8 mouse cellular contexts compared by ENCODE assay signal in the genomic region with DNA sequence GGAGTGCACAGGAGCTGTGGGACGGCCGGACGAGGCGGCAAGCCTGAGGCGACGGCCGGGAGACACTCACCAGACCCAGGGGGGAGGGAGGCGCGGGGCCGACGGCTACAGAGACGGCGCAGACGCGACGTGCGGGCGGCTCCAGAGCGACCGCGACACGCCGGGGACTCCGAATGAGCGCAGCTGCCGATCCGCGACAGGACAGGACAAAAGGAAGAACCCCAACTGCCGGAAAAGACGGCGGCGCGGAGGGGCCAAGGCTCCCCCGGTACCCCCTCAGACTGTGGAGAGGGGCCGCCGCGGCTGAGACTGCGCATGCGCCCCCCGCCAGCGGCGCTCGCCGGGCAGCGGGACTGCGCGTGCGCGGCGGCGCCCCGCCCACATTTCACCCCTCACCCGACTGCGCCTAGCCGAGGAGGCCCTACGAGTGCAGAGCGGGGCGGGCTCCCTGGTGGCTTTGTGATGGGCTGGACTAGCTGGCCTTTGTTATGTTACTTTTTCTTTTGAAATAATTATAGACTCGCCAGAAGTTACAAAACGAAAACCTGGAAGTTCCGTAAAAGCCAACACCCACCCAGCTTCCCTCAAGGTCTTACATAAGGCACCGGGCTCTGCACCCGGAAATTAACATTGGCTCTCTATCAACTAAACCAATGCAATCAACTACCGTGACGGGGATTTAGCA. TPM values are rescaled to one million over a fixed set of nuclear protein-coding genes. Genes with fewer than 3 reads are reported as not detected.
DNase-seq lines count a peak whose midpoint lies in the region; ATAC-seq lines count a peak whose summit lies in the region.

Gene Stk38 (minus strand): TSS at position 355 of the 685 bp plus-strand sequence.

- peaks cover 25% of the 10 kb centered on the region for H3K4me1 ChIP-seq in hindbrain, embryonic 10.5 days (replicated peaks)

- WGBS in hindbrain, embryonic 10.5 days, result under 1% methylated on average over 65 of the region's 65 CpGs

- H3K36me3 ChIP-seq in hindbrain, embryonic 10.5 days, result peaks cover 15% of the 10 kb centered on the region

- peak within 1 kb of the TSS; percentile 98 for H3K27ac ChIP-seq in hindbrain, embryonic 10.5 days

- peak within 1 kb of the TSS; percentile 92 for H3K4me3 ChIP-seq in hindbrain, embryonic 10.5 days

- H3K27me3 ChIP-seq in hindbrain, embryonic 10.5 days (ENCODE audit: insufficient read depth, poor library complexity, severe bottlenecking), result no peaks in the 10 kb centered on the region

- H3K9me3 ChIP-seq in hindbrain, embryonic 10.5 days, result no peaks in the 10 kb centered on the region

- DNase-seq in MN1 (ENCODE audit: low spot score), result peak; percentile 88
- peak; percentile 90 for DNase-seq in cerebellum, adult 9-10 months
- peak; percentile 93 for DNase-seq in hindbrain, embryonic 10.5 days (ENCODE audit: low spot score)
- peak; percentile 92 to 95 for DNase-seq in layer of hippocampus, postnatal 10 days (ENCODE audit: low spot score in 2 of 2)
- DNase-seq in lung, postnatal 10 days, result peak; percentile 92
- DNase-seq in ovary, postnatal 36 days (ENCODE audit: low spot score), result peak; percentile 96
- peak; percentile 98 for DNase-seq in thymus, postnatal 25 days

- ATAC-seq in frontal cortex, adult (ENCODE audit: low TSS enrichment), result peak; percentile 94

RNA-seq across cellular contexts. Expression of gene Stk38, which starts in this region (rescaled TPM):
- 131 and 133 TPM in 2 replicates for polyA plus RNA-seq in hindbrain, embryonic 10.5 days (2016; fragmentation: Nextera tagmentation; extraction: Ambion mirVana)
- 10 to 100 TPM; 55.9 to 63.8 TPM for total RNA-seq in layer of hippocampus, postnatal 10 days (2021)

Comparison
In these comparisons a context has a peak if more than half of its experiments do, and no peak if none do; other contexts are left out.
1. Peak in every context shown above with its lines: DNase-seq, ATAC-seq, H3K4me3 ChIP-seq and H3K27ac ChIP-seq.